Mouse (Mus musculus) G1E (cell line): ENCODE results near the gene Osbpl7.

Experiments used
- CTCF ChIP-seq: IDR thresholded peaks from 2 replicates; pipeline ENCODE4 v1.5.1; 2012; ENCODE audit warnings: low read depth, low read length, inconsistent platforms, mixed read lengths
- GATA1 ChIP-seq: IDR thresholded peaks from 2 replicates; pipeline ENCODE4 v1.6.1; 2012; ENCODE audit warnings: borderline replicate concordance, low read length, inconsistent platforms, mixed read lengths
- GATA2 ChIP-seq: IDR thresholded peaks from 2 replicates; pipeline ENCODE4 v1.6.1; 2012; ENCODE audit warnings: low read depth, low read length, inconsistent platforms, borderline replicate concordance
- POLR2AphosphoS5 ChIP-seq: IDR thresholded peaks from 2 replicates; pipeline ENCODE4 v1.6.1; 2012; ENCODE audit warnings: low read depth, low read length, inconsistent platforms; ENCODE audit not compliant: insufficient replicate concordance

DNA sequence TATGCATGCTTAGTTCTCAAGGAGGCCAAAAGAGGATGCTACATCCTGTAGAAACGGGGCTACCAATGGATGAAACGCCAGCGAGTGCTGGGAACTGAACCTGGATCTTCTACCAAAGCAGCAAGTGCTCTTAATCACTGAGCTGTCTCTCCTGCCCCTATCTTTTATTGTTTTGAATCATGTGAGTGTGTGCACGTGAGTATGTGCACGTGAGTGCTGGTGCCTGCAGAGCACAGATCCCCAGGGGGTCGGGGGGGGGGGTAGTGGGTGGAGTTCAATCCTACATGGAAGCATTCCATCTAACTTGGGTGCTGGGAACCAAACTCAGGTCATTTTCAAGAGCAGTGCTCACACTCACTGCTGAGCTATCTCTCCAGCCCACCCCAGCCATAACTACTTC, 35.9 kb downstream of the Osbpl7 start:
- no peak for TF ChIP-seq CTCF
- no peak for TF ChIP-seq POLR2AphosphoS5
- TF ChIP-seq GATA2: no peak
- TF ChIP-seq GATA1: no peak
